Mouse (Mus musculus) stomach, postnatal 0 days (tissue): ENCODE measurements around the gene Mex3d.

Source experiments
- CTCF ChIP-seq: IDR thresholded peaks from 2 replicates; pipeline ENCODE4 v1.5.1; 2016; ENCODE audit warnings: antibody characterized with exemption, low read depth, mild to moderate bottlenecking, moderate library complexity
- EP300 ChIP-seq: optimal IDR thresholded peaks from 2 replicates; pipeline ENCODE3; 2016; ENCODE audit warnings: antibody characterized with exemption

DNA sequence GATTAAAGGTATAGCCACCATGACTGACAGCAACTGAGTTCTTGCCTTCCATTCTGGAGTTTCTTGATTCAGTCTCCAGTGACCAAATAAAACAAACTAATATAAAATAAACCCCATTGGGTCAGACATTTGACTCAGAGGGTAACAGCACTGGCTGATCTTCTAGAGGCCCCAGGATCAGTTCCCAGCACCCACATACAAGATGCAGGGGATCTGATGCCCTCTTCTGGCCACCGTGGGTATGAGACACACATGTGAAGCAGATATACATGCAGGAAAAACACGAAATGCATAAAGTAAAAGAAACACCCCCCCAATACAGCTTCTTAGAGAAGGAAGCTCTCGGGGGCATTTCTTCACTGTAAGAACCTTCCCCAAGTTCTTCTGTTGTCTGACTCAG lies 37.6 kb upstream of the Mex3d start:
- TF ChIP-seq EP300: no peak
- TF ChIP-seq CTCF: peak; percentile 29; the same call in 1 of the 2 replicates
